ENCODE assay signal across 20 mouse cellular contexts in the genomic region with DNA sequence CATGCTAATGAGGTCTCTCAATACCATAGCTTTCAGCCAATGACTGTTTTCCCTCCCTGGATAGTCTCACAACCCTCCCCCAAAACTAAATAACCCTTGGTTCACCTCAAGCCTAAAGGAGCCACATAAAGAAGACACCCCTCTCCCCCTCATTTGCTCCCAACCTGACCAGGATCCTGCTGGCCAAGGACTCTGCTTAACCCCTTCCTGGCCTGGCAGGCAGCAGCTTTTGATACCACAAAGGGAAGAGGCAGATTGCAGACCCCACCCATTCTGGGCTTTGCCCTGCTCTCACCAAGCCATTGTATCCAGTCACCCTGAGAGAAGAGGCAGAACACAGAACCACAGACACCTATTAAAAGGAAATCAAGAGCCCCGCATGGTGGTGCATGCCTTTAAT. TPM values are rescaled to one million over a fixed set of nuclear protein-coding genes. Genes with fewer than 3 reads are reported as not detected.
"Had no signal": no experiment of that assay in that cellular context is flagged by ENCODE, and none has a peak within 500 bp of the region (broad histone marks: within the 10 kb centered on the region; RNA-seq: fewer than 3 reads in every experiment).

No protein-coding gene starts in this region.

- H3K4me1 ChIP-seq: midbrain, embryonic 13.5 days; midbrain, embryonic 15.5 days; neural tube, embryonic 12.5 days had no signal

- ATAC-seq: liver, postnatal 0 days; lung, postnatal 0 days; midbrain, embryonic 13.5 days; midbrain, embryonic 15.5 days had no signal

- H3K4me3 ChIP-seq: lung, embryonic 15.5 days; megakaryocyte, embryonic 14.5 days; midbrain, embryonic 13.5 days; midbrain, embryonic 15.5 days; neural tube, embryonic 12.5 days had no signal

- H3K36me3 ChIP-seq: lung, embryonic 15.5 days; midbrain, embryonic 13.5 days; midbrain, embryonic 15.5 days; neural tube, embryonic 12.5 days had no signal

- H3K9ac ChIP-seq: liver, postnatal 0 days; lung, embryonic 15.5 days; midbrain, embryonic 13.5 days; midbrain, embryonic 15.5 days; neural tube, embryonic 12.5 days had no signal

- H3K27ac ChIP-seq: lung, embryonic 15.5 days; macrophage; midbrain, embryonic 13.5 days; midbrain, embryonic 15.5 days; neural tube, embryonic 12.5 days had no signal

- H3K4me2 ChIP-seq: lung, embryonic 15.5 days; midbrain, embryonic 11.5 days; midbrain, embryonic 13.5 days; midbrain, embryonic 15.5 days; neural tube, embryonic 12.5 days had no signal

- DNase-seq: liver, postnatal 0 days; lung, adult 2 months; lung, postnatal 14 days; lung, postnatal 36 days; right cerebral cortex, postnatal 25 days; right cerebral cortex, postnatal 4 days; spleen, adult 18-20 months; thymus, adult 18-20 months; thymus, postnatal 25 days; thymus, postnatal 4 days had no signal

- H3K27me3 ChIP-seq: lung, embryonic 15.5 days; megakaryocyte, embryonic 14.5 days; midbrain, embryonic 13.5 days; midbrain, embryonic 15.5 days; neural tube, embryonic 12.5 days had no signal

RNA-seq across cellular contexts. Expression of gene Hmga2, which starts 11.6 kb away (rescaled TPM):
- total RNA-seq: monocyte, adult 5-6 weeks had no signal
- polyA plus RNA-seq: lung, adult 2 months; urinary bladder, adult 2 months had no signal
